Comparison of ENCODE assay signal across 8 mouse cellular contexts in the genomic region with DNA sequence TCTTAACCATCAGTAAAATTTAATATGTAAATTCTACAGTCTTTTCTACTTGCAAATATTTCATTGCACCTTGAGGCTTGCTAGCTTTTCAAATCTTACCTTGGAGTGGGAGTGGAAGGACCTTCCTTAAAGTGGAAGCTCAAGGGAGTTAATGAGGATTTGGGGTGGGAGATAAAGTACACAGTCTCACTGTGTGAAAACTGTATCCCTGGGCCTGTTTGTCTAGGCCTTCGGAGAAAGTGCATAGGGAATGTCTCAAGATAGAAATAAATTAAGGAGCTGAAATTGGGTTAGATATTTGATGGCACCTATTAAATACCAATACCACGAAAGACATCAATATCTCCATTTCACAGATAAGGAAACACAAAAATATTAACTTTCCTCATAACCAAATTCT. TPM values are rescaled to one million over a fixed set of nuclear protein-coding genes. Genes with fewer than 3 reads are reported as not detected.
DNase-seq lines count a peak whose midpoint lies in the region; ATAC-seq lines count a peak whose summit lies in the region.

No protein-coding gene starts in this region.

- no peak for DNase-seq in heart, adult 18-20 months
- DNase-seq in c-Kit-positive CD71-positive TER-119-negative erythroid progenitor cells, embryonic 14.5 days (ENCODE audit: low read depth), result peak; percentile 28
- DNase-seq in MN1 (ENCODE audit: low spot score), result no peak
- no peak for DNase-seq in thymus, postnatal 14 days
- DNase-seq in adrenal gland, postnatal 25 days, result no peak

- ATAC-seq in heart, embryonic 15.5 days (replicated peaks; ENCODE audit: insufficient number of reproducible peaks, insufficient read depth, low FRiP score, low read depth), result no peak
- ATAC-seq in hindbrain, embryonic 16.5 days, result peak; percentile 53
- ATAC-seq in midbrain, embryonic 13.5 days, result peak; percentile 49

- peak overlapping the region; percentile 69 for H3K4me2 ChIP-seq in heart, embryonic 15.5 days
- H3K4me2 ChIP-seq in hindbrain, embryonic 16.5 days (ENCODE audit: low read length), result peak overlapping the region; percentile 63
- peak overlapping the region; percentile 54 for H3K4me2 ChIP-seq in midbrain, embryonic 13.5 days (replicated peaks)

- peak overlapping the region; percentile 99 for H3K27ac ChIP-seq in heart, embryonic 15.5 days
- peak overlapping the region; percentile 94 for H3K27ac ChIP-seq in hindbrain, embryonic 16.5 days (ENCODE audit: low read depth, low read length)
- peak overlapping the region; percentile 91 for H3K27ac ChIP-seq in midbrain, embryonic 13.5 days

- H3K36me3 ChIP-seq in heart, embryonic 15.5 days, result peaks cover 14% of the 10 kb centered on the region
- no peaks in the 10 kb centered on the region; the same call in 1 of the 2 replicates for H3K36me3 ChIP-seq in hindbrain, embryonic 16.5 days (ENCODE audit: control insufficient read depth, insufficient read depth, low read length)
- 0 out of 2 replicates have a peak, but pooled peaks cover 6% of the 10 kb centered on the region for H3K36me3 ChIP-seq in midbrain, embryonic 13.5 days

- H3K4me1 ChIP-seq in heart, embryonic 15.5 days (replicated peaks), result peaks cover 4% of the 10 kb centered on the region
- peaks cover 7% of the 10 kb centered on the region for H3K4me1 ChIP-seq in hindbrain, embryonic 16.5 days (ENCODE audit: control insufficient read depth, insufficient read depth, low read depth, low read length)
- peaks cover 13% of the 10 kb centered on the region for H3K4me1 ChIP-seq in midbrain, embryonic 13.5 days (replicated peaks)

- WGBS in heart, embryonic 15.5 days, result 13% methylated on average over 2 of the region's 2 CpGs
- WGBS in hindbrain, embryonic 16.5 days, result 18% methylated on average over 2 of the region's 2 CpGs
- WGBS in midbrain, embryonic 13.5 days, result 15% methylated on average over 2 of the region's 2 CpGs

- H3K4me3 ChIP-seq in heart, embryonic 15.5 days, result peak overlapping the region; percentile 79
- H3K4me3 ChIP-seq in hindbrain, embryonic 16.5 days (ENCODE audit: low read length), result peak overlapping the region; percentile 66
- H3K4me3 ChIP-seq in midbrain, embryonic 13.5 days (replicated peaks), result peak overlapping the region; percentile 61

- H3K9ac ChIP-seq in heart, embryonic 15.5 days, result peak overlapping the region; percentile 91
- H3K9ac ChIP-seq in hindbrain, embryonic 16.5 days (ENCODE audit: low read depth, low read length), result peak overlapping the region; percentile 81
- H3K9ac ChIP-seq in midbrain, embryonic 13.5 days (replicated peaks), result peak overlapping the region; percentile 70

- H3K9me3 ChIP-seq in heart, embryonic 15.5 days (replicated peaks), result no peaks in the 10 kb centered on the region
- H3K9me3 ChIP-seq in hindbrain, embryonic 16.5 days (ENCODE audit: control insufficient read depth, low read length), result no peaks in the 10 kb centered on the region
- H3K9me3 ChIP-seq in midbrain, embryonic 13.5 days, result no peaks in the 10 kb centered on the region

- H3K27me3 ChIP-seq in heart, embryonic 15.5 days, result no peaks in the 10 kb centered on the region
- no peaks in the 10 kb centered on the region for H3K27me3 ChIP-seq in hindbrain, embryonic 16.5 days (replicated peaks; ENCODE audit: control insufficient read depth, insufficient read depth, low read length)
- H3K27me3 ChIP-seq in midbrain, embryonic 13.5 days, result no peaks in the 10 kb centered on the region

RNA-seq across cellular contexts. Expression of gene Cr1l, which starts 0.9 kb away (rescaled TPM):
- 57.0 and 61.7 TPM in 2 replicates for polyA plus RNA-seq in heart, embryonic 15.5 days (2015; fragmentation: Nextera tagmentation; extraction: Ambion mirVana)
- total RNA-seq in heart, adult 18-20 months (2021), result 10 to 100 TPM; 63.6 to 73.5 TPM
- polyA plus RNA-seq in hindbrain, embryonic 16.5 days (2015; fragmentation: Nextera tagmentation; extraction: Ambion mirVana), result 39.3 and 42.5 TPM in 2 replicates
- polyA plus RNA-seq in midbrain, embryonic 13.5 days (2015; fragmentation: Nextera tagmentation; extraction: Ambion mirVana), result 35.0 and 39.5 TPM in 2 replicates
- 88.8 and 90.9 TPM in 2 replicates for total RNA-seq in adrenal gland, postnatal 25 days (2021)

RNA-seq across cellular contexts. Expression of gene Cd46, which starts 38.4 kb away (rescaled TPM):
- 0.62 and 0.96 TPM in 2 replicates for polyA plus RNA-seq in heart, embryonic 15.5 days (2015; fragmentation: Nextera tagmentation; extraction: Ambion mirVana)
- total RNA-seq in heart, adult 18-20 months (2021), result under 1 TPM; 0.57 to 0.65 TPM
- 1.1 and 1.2 TPM in 2 replicates for polyA plus RNA-seq in hindbrain, embryonic 16.5 days (2015; fragmentation: Nextera tagmentation; extraction: Ambion mirVana)
- 1.2 and 1.6 TPM in 2 replicates for polyA plus RNA-seq in midbrain, embryonic 13.5 days (2015; fragmentation: Nextera tagmentation; extraction: Ambion mirVana)
- 2.0 and 3.2 TPM in 2 replicates for total RNA-seq in adrenal gland, postnatal 25 days (2021)

RNA-seq across cellular contexts. Expression of gene Cr2, which starts 46.0 kb away (rescaled TPM):
- polyA plus RNA-seq in heart, embryonic 15.5 days (2015; fragmentation: Nextera tagmentation; extraction: Ambion mirVana), result 0.09 and 0.22 TPM in 2 replicates
- total RNA-seq in heart, adult 18-20 months (2021), result 1 to 10 TPM in 1 of 2 experiments, under 1 TPM in 1; 0.67 to 5.6 TPM
- polyA plus RNA-seq in hindbrain, embryonic 16.5 days (2015; fragmentation: Nextera tagmentation; extraction: Ambion mirVana), result 0.72 and 0.74 TPM in 2 replicates
- 0.50 and 0.58 TPM in 2 replicates for polyA plus RNA-seq in midbrain, embryonic 13.5 days (2015; fragmentation: Nextera tagmentation; extraction: Ambion mirVana)
- not detected in 2 replicates for total RNA-seq in adrenal gland, postnatal 25 days (2021)
